Mouse (Mus musculus): Measurements from ENCODE around the gene Ugt1a9.
"Not testable (repeated sequence)": the region's sequence is repeated elsewhere in the genome, so short reads cannot be mapped to it uniquely, and the experiment has no call there.

Ugt1a9 gene

GRCm38 (mm10) chr1:88070495-88070894, at the start of gene Ugt1a9:
TSS of gene Ugt1a9 (plus strand) at chr1:88070800.
- DNase-seq (ENCODE audit: low read depth in 2 of 2, low spot score in 2 of 2): no peak

GRCm38 (mm10) chr1:88025244-88025643, 45.4 kb upstream of the Ugt1a9 start:
- DNase-seq (ENCODE audit: low read depth in 2 of 2, low spot score in 2 of 2): not testable (repeated sequence)

DNA sequence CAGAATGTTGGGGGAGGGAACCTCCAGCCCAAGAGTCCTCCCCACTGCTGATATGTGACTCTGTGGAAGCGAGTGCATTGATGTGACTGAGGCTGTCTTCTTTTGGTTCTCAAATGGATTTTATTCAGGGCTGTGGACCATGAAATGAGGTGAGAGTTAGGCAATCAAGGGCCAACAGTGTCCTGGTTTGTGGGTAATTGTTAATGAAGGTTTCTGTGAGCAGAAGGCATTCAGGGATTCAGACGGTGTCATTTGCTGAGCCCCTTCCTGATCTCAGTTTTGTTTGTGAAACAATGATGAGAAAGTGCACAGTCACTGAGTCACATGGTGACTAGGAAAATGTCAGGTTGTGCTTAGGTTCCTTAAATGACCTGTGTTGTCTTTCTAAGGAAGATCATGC, 27.6 kb upstream of the Ugt1a9 start:
- DNase-seq (ENCODE audit: low read depth in 2 of 2, low spot score in 2 of 2): not testable (repeated sequence)

- not testable (repeated sequence) for DNase-seq (ENCODE audit: low read depth in 2 of 2, low spot score in 2 of 2)
Measured at GRCm38 (mm10) chr1:88044832-88045437, 25.7 kb upstream of the Ugt1a9 start.

DNA sequence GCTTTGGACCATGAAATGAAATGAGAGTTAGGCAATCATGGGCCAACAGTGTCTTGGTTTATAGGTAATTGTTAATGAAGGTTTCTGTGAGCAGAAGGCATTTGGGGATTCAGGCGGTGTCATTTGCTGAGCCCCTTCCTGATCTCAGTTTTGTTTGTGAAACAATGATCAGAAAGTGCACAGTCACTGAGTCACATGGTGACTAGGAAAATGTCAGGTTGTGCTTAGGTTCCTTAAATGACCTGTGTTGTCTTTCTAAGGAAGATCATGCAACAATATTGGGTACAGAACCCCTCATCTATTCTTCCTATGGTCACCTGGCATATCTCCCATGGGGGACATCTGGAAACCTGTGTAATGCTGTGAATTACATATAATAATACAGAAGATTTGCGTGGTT, 23.2 kb upstream of the Ugt1a9 start:
- not testable (repeated sequence) for DNase-seq (ENCODE audit: low read depth in 2 of 2, low spot score in 2 of 2)

GRCm38 (mm10) chr1:88055088-88055487, 15.5 kb upstream of the Ugt1a9 start, which contains the start of gene Ugt1a10:
TSS of gene Ugt1a10 (plus strand) at chr1:88055388.
- no peak for DNase-seq (ENCODE audit: low read depth in 2 of 2, low spot score in 2 of 2)

DNA sequence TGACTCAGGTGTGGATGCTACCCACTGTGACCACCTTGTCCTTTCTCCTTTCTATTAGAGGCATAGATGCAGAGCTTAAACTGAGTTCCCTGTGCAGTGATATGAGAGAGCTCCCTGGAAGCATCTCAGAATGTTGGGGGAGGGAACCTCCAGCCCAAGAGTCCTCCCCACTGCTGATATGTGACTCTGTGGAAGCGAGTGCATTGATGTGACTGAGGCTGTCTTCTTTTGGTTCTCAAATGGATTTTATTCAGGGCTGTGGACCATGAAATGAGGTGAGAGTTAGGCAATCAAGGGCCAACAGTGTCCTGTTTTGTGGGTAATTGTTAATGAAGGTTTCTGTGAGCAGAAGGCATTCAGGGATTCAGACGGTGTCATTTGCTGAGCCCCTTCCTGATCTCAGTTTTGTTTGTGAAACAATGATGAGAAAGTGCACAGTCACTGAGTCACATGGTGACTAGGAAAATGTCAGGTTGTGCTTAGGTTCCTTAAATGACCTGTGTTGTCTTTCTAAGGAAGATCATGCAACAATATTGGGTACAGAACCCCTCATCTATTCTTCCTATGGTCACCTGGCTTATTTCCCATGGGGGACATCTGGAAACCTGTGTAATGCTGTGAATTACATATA, 4.0 kb upstream of the Ugt1a9 start:
- DNase-seq (ENCODE audit: low read depth in 2 of 2, low spot score in 2 of 2): not testable (repeated sequence)

DNA sequence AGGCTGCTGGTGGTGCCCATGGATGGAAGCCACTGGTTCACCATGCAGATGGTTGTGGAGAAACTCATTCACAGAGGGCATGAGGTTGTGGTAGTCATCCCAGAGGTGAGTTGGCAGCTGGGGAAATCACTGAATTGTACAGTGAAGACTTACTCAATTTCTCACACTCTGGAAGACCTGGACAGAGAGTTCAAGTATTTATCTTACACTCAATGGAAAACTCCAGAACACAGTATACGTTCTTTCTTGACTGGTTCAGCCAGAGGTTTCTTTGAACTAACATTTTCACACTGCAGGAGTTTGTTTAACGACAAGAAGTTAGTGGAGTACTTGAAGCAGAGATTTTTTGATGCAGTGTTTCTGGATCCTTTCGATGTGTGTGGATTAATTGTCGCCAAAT, 302 bp downstream of the Ugt1a9 start:
- no peak for DNase-seq (ENCODE audit: low read depth in 2 of 2, low spot score in 2 of 2)

- no peak for DNase-seq (ENCODE audit: low read depth in 2 of 2, low spot score in 2 of 2)
Measured at GRCm38 (mm10) chr1:88074471-88074870, 3.9 kb downstream of the Ugt1a9 start.

DNA sequence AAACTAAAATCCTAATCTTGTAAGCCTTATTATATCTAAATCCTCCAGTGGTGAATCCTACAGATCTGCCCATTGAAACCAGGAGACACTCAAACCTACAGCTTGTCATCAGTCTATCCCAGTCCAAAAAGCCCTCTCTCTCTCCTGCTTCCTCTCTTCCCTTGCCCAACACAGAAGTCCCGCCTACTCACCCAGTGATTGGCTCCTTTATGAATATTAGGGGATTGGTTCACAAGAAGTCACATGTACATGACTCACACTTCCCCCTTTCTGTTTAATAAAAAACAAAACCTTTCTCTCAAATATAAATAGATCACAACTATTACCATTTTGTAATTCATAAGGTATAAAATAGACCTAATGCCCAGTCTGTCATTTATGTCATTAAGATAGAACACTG, 6.5 kb downstream of the Ugt1a9 start:
- DNase-seq (ENCODE audit: low read depth in 2 of 2, low spot score in 2 of 2): no peak

GRCm38 (mm10) chr1:88081670-88082069, 11.1 kb downstream of the Ugt1a9 start:
- DNase-seq (ENCODE audit: low read depth in 2 of 2, low spot score in 2 of 2): no peak

DNA sequence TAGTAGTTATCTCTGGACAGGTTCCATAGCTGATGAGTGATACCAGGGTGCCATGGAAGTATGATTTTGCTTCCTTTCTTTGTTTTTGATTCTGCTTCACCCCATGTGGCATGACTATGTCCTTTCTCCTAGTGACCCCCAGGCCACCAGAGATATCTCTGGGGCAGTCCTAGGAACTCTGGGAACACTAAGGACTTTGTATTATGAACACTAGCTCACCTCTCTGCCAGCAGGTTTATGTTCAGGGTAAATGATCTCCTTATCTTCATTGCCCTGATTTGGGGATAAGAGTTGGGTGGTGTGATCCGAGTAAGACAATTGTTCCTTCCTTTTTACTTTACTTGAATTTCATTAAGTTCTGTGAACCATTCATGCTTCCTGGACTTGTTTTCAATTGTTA, 15.5 kb downstream of the Ugt1a9 start:
- no peak for DNase-seq (ENCODE audit: low read depth in 2 of 2, low spot score in 2 of 2)

DNA sequence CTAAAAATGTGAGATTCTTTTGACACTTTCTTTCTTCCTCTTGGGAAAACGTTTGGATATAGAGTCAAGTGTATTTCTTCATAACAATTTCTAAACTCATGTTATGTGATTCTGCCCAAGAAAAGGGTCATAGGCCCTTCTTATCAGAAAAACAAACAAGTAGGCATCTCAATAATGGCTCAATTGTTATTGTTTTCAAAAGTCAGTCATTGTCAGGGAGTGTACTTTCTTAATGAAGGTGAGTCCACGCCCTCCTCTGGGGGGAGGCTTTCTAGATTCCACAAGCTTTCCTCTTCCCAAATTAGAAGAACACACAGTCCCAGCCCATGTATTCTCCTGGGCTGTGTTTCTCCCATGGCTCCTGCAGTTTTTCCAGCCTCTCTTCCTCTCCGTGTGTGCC, 16.9 kb downstream of the Ugt1a9 start, which contains the start of gene Ugt1a8:
Ugt1a8 (plus strand) TSS at position 301 of the 400 bp plus-strand sequence.
- no peak for DNase-seq (ENCODE audit: low read depth in 2 of 2, low spot score in 2 of 2)

GRCm38 (mm10) chr1:88092341-88092740, 21.7 kb downstream of the Ugt1a9 start:
- DNase-seq (ENCODE audit: low read depth in 2 of 2, low spot score in 2 of 2): no peak

GRCm38 (mm10) chr1:88094270-88094676, 23.7 kb downstream of the Ugt1a9 start:
- DNase-seq (ENCODE audit: low read depth in 2 of 2, low spot score in 2 of 2): not testable (repeated sequence)

GRCm38 (mm10) chr1:88094941-88095492, 24.4 kb downstream of the Ugt1a9 start, which contains the start of gene Ugt1a7c:
TSS of gene Ugt1a7c (plus strand) at chr1:88095062.
- DNase-seq (ENCODE audit: low read depth in 2 of 2, low spot score in 2 of 2): no peak

DNA sequence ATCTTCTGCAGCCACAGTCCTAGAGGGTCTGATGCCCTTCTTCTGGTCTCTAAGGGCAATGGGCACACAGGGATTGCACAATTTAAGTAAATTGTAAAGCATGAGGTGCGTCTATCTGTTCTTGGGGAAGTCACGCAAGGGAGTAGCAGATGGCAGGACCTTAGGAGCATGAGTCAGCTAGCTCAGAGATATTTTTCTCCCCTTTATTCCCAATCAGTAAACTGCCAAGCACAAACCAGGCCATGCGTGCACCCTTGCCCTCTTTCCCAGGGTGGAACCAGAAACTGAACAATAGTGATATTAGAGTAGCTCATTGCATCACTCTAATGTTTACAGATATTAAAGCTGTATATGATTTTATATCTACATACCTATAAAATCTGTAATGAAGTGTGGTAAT, 27.9 kb downstream of the Ugt1a9 start:
- not testable (repeated sequence) for DNase-seq (ENCODE audit: low read depth in 2 of 2, low spot score in 2 of 2)

- not testable (repeated sequence) for DNase-seq (ENCODE audit: low read depth in 2 of 2, low spot score in 2 of 2)
Measured at GRCm38 (mm10) chr1:88099691-88100090, 29.1 kb downstream of the Ugt1a9 start.

DNA sequence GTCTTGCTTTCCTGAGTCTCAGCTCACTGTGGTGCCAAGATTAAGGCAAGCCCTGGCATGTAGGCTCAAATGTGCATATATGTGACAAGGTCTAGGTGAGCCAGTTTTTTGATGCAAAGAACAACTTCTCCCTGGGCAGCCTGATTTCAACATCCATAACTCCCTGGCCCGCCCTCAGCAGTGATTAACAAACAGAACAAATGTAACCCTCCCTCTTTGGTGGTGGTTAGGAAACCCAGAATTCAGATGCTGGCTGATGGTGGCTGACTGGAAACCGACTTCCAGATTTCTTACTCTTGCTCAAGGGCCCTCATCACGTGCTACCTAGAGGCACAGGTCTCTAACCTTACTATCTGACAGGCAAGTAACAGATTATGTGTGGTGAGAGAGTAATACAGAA, 32.4 kb downstream of the Ugt1a9 start, which contains the start of gene Ugt1a6b:
Ugt1a6b (plus strand) TSS at position 234 of the 400 bp plus-strand sequence.
- DNase-seq (ENCODE audit: low read depth in 2 of 2, low spot score in 2 of 2): not testable (repeated sequence)

DNA sequence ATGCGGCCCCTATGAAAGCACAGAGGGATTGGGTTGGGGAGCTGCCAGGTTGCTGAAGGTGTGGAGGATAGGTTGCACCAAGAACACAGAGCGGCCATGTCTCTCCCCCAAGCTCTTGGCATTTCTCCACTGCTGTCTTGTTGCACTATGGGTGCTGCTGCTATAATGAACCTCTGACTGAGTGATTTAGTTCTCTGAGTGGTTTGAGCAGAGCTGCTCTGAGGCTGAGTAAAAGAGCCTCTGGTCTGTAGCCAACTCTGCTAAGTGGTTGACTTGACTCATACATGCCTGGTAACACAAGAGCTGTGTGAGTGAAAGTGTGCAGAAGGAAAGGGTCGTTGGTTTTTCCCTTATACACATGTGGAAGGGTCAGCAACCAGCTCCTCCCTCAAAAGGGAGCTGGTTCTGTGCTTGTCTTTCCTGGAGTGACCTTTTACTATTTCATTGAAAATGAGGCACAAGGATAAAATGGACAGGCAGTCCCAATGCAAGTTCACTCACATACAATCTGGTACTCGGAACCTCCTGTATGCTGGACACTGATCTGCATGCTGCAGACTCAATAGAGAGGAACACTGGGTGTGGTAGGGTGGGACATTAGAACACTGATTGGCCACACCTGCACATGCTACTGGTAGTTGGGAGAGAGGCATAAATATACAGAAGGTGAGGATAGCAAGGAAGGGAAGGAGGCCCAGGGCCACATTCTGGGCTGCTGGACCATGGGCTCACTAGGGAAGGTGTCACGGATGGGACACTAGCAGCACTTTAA, 33.3 kb downstream of the Ugt1a9 start:
- not testable (repeated sequence) for DNase-seq (ENCODE audit: low read depth in 2 of 2, low spot score in 2 of 2)

- DNase-seq (ENCODE audit: low read depth in 2 of 2, low spot score in 2 of 2): no peak
Measured at GRCm38 (mm10) chr1:88104667-88105430, 34.2 kb downstream of the Ugt1a9 start.

All from CD8-positive naive resting alpha-beta T cell, adult 2 months (primary cell).